Mouse (Mus musculus): ENCODE measurements around the gene Hsp90ab1. TPM values are rescaled to one million over a fixed set of nuclear protein-coding genes. Genes with fewer than 3 reads are reported as not detected.

Gene Hsp90ab1
- total RNA-seq, 2 experiments from 2014 or later = 1,454 to 1,586 TPM

DNA sequence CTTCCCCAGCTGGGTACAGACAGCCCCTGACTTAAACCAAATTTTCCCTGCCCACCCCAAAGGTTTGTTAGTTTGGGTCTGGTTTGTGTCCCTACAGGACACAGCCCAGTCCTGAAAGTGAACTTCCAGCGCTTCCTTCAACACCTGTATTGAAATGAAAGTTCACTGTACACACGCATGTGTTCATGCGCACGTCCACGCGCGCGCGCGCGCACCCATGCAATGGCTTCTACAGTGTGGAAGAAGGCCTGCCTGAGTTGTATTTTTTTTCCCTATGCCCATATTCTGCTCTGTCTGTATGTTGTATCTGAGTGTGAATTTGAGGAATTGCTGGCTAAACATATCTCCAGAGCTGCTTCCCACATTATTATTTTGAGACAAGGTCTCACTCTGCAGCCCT lies 8.0 kb downstream of the Hsp90ab1 start:
- intact Hi-C loops (cut with DNase I) = no loop called here
- DNase-seq (ENCODE audit: low spot score in 2 of 2) = no peak

DNA sequence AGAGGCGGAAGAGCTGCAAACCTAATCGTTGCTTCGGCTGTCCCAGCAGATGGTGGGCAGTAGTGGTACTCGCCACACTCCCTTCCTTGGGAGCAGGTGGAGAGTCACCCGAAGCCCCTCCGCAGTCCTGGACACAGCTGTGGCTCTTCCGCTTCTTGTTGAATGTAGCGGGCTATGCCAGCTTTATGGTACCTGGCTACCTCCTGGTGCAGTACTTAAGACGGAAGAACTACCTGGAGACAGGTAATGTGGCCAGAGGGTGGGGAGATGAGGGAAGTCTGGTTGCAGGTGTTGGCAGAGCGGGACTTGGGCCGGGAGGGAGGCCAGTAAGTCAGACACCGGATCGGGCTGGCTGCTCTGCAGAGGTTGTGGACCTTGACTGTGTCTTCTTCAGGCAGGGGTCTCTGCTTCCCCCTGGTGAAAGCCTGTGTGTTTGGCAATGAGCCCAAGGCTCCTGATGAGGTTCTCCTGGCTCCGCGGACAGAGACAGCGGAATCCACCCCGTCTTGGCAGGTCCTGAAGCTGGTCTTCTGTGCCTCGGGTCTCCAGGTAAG lies 8.5 kb downstream of the Hsp90ab1 start:
- intact Hi-C loops (cut with DNase I) = no loop called here
- DNase-seq (ENCODE audit: low spot score in 2 of 2) = no peak

DNA sequence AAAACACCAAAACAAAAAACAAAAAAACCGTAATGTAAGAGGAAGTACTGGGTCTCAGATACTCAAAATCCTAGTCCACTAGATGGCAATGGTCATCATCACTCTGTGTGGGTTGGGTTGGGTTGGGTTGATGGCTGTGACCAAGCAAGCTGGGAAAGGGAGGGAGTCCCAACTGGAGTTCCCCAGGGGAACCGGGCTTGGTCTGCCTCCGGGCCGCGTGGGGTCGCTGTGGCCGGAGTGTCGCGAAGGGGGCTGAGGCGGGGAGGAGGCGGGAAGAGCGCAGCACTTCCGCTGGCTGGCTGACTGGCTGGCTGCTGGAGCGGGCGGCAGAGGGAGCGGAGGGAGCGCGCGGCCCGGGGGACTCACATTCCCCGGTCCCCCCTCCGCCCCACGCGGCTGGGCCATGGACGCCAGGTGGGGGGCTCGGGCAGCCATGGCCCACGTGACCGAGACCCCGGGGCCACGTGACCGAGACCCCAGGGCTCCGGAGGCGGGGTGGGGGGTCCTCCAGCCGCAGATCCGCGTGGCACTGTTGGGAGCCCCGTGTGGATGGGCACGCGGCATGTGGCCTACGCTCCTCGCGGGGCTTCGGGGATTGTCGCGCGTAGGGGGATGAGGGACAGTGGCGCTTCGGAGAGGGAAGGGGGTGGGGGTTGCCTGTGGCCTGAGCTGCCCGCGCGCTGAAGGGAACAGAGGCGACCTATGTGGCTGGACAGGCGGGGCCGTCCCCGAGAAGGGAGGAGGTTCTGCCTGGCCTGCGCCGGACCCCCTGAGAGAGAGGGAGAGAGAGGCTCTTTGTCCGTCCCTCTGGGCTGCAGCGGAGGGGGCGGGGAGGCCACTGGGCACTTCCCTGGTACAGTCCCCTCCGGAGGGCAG lies 9.2 kb downstream of the Hsp90ab1 start, which contains the start of gene Slc35b2:
Gene Slc35b2 (plus strand): TSS at position 220 of the 876 bp plus-strand sequence.
- intact Hi-C loops (cut with DNase I) = no loop called here
- DNase-seq (ENCODE audit: low spot score in 2 of 2) = peak; percentile 91 to 92

DNA sequence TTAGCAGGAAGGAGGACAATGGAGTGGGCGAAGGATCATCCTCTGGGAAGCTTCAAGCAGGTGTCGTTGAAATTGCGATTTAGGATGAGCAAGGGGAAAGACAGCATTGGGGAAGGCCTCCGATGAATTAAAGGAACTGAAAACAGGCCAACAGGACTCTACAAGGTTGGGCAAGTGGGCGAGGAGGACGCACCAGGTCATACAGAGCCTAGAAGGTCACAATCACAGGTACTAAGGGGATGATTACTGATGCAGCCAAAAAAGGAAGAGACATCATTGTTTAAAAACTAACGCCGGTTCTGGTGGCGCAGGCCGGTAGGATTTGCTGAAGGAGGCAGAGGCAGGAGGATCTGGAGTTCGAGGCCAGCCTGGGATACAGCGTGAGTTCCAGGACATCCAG lies 9.9 kb downstream of the Hsp90ab1 start:
- DNase-seq (ENCODE audit: low spot score in 2 of 2) = no peak
- intact Hi-C loops (cut with DNase I) = no loop called here

DNA sequence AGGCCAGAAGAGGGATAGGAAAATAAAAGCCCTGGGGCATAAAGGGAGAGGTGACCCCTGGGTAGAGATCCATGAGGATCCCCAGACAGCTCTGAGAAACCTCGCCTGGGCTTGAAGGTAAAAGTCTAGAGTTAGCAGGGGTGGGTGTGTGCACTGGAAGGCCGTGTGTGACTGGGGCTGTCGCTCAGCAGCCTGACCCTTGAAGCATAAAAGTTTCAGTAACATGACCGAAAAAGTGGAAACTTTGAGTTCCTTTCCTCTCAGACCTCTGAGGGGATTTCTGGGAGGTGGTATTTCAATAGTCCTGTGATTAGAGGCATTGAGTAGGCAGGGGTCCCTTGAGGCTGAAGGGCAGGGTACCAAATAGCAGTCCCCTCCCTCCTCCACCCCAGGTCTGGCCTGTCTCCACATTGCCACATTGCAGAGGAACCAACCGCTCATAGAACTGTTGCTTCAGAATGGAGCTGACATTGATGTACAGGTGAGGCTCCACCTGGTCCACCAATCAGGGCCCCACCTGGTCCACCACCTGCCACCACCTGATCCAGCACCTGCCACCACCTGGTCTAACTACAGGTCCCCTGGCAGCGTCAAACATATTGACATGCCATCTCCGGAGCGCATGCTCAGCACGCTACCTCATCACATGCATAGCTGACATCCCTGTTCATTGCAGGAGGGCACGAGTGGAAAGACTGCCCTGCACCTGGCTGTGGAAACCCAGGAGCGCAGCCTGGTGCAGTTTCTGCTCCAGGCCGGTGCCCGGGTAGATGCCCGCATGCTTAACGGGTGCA lies 13.1 kb downstream of the Hsp90ab1 start:
- no peak for DNase-seq (ENCODE audit: low spot score in 2 of 2)
- intact Hi-C loops (cut with DNase I) = no loop called here

DNA sequence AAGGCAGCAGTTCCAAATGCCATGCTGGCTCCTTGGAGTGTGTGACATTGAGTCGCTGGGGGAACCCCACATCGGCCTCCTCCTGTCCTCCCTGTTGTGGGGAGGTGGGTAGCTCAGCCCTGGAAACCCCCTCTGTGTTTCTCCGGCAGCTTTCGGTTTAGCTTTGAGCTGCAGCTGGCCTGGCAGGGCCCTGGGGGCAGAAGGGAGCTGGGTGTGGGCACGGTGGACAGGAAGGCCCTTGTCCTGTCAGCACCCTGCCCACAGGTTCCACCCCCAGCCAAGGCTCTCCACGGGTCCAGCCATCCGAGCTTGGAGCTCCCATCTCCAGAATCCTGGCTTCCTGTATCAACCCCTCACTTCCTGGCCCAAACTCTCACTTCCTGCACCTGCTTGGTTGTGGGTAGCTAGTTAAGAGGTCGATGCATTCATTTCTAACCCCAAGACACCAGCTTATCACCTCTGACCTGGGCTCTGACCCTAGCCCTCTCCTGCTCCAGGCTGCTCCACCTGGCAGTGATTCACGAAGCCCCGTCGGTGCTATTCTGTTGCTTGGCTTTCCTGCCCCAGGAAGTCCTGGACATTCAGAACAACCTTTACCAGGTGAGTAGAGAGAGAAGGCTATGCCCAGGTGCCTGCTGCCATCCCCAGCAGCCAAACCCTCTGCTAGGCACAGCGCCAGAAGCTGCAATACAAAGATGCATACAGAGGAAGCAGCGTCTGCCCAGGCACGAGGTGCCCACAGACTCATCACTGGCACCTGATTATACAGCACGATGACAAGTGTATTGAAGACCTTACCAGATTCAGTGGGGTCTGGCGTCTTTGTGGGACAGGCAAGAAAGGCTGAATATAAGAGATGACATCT lies 14.8 kb downstream of the Hsp90ab1 start:
- DNase-seq (ENCODE audit: low spot score in 2 of 2) = no peak
- intact Hi-C loops (cut with DNase I) = no loop called here

DNA sequence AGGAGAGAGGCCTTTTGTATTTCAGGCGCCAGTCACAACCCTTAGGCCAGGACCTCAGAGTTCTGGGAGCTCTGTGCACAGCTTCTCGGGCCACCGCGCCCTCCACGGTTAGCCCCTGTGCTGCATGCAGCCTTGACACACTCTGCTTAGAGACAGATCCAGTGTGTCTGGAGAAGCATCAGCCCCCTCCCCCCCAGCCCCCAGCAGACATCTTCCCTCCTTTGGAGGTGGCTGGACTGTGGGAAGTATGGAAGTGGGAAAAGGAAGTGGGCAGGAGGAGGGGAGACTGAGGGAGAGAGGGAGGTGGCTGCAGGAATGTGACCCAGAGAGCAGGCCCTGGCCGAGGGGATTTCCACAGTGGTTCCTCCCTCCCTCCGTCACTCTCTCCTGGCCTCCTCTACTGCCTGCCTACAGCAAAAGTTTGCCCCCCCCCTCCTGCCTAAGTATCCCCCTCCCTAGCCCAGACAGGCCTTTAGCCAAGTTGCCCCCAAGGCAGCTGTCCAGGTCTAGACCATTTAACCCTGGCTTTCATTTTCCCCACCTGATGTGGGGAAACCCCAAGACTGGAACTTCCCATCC lies 15.7 kb downstream of the Hsp90ab1 start:
- intact Hi-C loops (cut with DNase I) = no loop called here
- no peak for DNase-seq (ENCODE audit: low spot score in 2 of 2)

DNA sequence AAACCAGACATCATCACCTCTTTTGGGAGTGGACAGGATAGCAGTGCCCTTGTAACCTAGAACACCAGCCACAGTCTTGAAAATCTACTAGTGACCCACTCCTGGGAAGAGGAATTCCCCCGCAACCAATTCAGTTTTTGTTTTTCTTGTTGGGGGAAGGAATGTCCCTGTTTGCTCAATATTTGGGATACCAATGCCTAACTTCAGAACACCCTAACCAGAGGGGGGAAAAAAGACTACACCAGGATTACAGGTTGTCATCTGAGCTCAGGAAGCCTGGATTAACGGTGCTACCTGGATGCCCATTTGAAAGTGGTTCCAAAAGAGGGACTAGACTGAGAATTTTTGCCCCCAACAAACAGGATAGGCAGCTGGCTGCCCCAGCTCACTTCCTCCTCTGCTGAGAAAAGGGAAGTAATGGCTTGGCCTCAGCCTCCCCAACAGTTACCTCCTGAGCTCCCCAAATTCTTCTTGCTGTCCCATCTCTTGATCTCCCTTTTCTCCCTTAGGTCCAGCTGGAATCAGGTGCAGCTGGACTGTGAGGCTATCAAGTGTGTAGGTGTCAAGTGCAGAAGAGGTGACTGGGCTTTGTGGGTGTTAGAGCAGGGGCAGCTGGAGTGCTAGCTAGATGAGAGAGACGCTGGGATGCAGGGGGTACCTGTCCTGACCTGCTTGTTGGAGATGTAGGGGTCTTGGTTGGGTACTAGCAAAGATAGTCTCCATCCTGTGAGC lies 16.4 kb downstream of the Hsp90ab1 start:
- no peak for DNase-seq (ENCODE audit: low spot score in 2 of 2)
- intact Hi-C loops (cut with DNase I) = no loop called here

DNA sequence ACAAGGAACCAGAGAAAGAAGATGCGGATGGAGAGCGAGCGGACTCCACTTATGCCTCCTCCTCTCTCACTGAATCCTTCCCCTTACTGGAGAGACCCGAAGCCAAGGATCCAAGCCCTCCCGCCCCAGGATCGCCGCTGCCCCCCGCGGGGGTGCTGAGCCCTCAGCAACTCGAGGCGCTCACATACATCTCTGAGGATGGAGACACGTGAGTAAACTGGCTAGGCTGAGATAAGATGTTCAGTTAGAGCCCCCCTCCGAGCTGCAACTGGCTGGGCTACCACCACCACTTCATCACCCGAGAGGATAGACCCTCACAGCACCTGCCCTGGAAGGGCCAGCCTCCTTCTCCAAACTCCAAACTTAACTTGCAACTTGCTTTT lies 17.0 kb downstream of the Hsp90ab1 start:
- intact Hi-C loops (cut with DNase I) = no loop called here
- no peak for DNase-seq (ENCODE audit: low spot score in 2 of 2)

DNA sequence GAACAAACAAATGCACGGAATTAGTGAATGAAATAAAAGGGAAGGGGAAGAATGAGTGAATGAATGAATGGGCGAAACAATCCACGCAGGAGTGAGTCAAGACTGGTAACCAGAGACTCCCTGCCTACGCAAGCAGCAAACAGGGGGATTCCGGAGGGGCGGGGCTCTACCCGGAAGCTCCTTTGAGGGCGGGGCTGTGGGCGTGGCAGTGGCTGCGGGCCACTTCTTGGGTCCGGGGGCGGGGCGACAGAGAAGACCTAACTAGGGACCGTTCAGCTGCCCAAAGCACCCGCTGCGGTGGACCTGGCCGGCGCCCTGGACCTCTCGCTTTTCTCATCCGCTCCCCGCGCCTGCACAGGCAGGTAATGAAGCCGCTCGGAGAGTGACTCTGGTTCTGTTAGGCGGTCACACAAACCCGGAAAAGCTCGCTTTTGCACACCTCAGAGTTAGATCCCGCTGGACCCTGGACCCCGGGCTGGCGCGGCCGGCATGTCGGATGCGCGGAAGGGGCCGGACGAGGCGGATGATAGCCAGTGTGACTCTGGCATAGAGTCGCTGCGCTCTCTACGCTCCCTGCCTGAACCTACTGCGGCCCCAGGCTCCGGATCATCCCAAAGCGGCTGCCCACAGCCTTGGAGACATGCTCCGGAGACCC lies 17.5 kb downstream of the Hsp90ab1 start, which contains the start of gene Nfkbie:
Gene Nfkbie (plus strand): TSS at position 252 of the 655 bp plus-strand sequence.
- intact Hi-C loops (cut with DNase I) = no loop called here
- DNase-seq (ENCODE audit: low spot score in 2 of 2) = peak; percentile 88 to 90

DNA sequence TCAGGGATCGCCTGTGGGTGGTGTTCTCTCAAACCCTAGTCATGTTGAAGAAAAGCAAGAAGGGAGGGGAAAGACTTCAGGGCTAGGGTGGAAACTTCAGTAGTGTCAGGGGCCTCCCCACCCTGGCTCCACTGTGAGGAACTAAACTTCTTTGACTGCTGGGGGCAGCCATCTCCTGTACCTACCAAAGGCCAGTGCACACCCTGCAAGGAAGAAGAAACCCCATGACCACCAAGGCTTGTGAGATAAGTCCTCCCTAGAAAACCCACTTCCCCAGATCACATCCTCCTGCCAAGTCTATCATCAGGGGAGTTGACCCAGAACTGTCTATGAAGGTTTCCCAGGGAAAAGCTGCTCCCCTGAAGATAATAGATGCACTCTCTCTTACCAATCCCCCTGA lies 18.7 kb downstream of the Hsp90ab1 start:
- intact Hi-C loops (cut with DNase I) = no loop called here
- no peak for DNase-seq (ENCODE audit: low spot score in 2 of 2)

DNA sequence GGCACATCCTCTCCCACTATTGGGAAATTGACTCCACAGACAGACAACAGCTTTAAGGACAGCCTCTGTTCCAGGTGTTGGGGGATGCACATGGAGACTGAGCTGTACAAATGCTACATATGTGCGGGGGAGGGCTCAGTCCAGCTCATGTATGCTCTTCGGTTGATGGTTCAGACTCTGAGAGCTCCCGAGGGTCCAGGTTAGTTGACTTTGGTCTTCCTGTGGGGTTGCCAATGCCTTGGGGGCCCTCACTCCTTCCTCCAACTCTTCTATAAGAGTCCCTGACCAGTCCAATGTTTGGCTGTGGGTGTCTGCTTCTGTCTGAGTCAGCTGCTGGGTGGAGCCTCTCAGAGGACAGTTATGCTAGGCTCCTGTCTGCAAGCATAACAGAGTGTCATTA lies 20.0 kb downstream of the Hsp90ab1 start:
- intact Hi-C loops (cut with DNase I) = no loop called here
- no peak for DNase-seq (ENCODE audit: low spot score in 2 of 2)

DNA sequence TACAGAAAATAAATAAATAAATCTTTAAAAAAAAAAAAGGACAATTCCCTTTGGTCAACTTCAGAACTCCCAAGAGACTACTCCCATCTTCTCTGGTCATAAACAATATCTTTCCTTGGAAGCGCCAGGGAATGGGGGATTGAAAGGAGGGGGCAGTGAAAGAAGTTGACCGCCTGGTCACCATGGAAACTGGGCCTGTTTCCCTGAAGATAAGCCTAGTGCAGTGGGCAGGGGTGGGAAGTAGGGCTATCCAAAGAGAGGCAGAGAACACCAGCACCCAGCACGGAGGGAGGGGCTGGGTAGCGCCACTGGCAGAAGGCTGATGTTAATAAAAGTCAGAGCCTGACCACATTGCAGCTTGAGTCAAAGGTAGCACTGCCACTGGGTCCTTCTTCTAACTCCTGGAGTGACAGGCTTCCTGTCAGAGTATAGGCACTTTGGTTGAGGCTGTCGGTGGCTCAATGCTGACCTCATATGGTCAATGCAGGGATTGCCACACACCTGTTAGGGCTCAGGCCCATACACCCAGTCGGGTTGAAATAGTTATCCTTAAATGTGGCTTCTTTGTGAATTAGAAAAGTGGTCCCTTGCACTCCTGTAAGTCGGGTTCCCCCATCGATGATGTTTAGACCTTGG lies 21.1 kb downstream of the Hsp90ab1 start:
- intact Hi-C loops (cut with DNase I) = loop anchor here (1.0 kb wide), 1 partner anchor 74 kb away; no protein-coding TSS in a partner anchor

DNA sequence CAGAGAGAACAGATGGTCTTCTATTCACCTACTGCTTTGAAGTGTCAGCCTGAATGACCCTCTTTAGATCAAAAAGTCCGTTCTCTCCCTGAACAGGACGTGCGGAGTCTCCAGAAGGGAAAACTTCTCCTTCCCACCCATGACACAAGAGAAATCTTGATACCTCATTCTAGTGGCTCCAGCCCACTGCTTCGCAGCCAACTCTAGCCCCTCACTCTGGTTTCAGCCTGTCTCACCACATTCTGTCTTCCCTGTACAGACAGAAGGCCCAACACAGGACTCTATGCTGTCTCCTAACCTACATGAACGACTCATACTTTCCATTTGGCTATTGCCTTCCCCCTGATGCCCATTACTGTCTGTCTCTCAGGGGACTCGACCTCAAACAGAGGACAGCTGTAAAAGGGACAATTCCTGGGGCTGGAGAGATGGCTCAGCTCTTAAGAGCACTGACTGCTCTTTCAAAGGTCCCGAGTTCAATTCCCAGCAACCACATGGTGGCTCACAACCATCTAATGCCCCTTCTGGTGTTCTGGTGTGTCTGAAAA lies 21.7 kb downstream of the Hsp90ab1 start:
- intact Hi-C loops (cut with DNase I) = no loop called here
- no peak for DNase-seq (ENCODE audit: low spot score in 2 of 2)

More for the DNA sequence above, 21.1 kb downstream of the Hsp90ab1 start:
- DNase-seq (ENCODE audit: low spot score in 2 of 2) = peak; percentile 87

DNA sequence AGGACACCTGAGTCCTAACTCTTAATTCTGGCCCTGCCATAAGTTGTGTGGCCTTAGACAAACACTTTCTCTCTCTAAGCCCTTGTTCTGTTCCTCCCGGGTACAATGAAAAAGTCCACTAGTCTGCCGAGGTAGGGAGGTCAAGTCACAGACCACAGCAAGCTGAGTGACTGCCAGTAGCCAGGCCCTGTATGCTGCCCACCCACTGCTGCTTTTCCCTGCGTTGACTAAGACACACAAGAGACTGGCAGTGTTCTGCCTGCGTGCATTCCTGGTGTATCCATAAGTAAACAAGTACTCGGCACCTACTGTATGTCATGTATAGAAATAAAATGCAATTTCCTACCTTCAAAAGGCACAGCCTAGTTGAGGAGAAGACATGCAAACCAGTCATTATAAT lies 22.8 kb downstream of the Hsp90ab1 start:
- DNase-seq (ENCODE audit: low spot score in 2 of 2) = no peak
- intact Hi-C loops (cut with DNase I) = no loop called here

DNA sequence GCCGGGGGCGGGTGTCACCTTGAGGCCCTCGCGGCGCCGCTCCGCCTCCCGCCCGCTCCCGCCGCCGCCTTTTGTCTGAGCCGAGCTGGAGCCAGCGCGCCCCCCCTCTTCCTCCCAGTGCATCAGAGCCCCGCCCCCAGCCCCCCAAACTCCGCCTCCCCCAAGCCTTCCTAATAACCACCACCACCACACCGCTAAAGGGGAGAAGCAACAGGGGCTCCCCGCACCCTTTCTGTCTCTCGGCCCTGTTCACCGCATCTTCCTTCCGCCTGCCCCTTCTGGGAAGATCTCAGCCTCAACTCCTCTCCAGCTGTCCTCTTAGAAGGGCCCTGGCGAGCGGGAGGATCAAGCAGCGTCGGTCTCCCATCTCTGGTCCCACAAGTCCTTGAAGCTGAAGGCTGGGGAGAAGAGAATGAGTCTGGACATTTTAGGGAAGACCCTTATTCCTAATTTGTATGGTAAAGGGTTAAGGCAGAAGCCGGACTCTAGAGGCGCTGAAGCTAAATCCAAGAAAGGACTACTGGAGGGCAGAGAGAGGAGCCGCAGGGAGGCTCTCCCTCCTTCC lies 23.4 kb downstream of the Hsp90ab1 start, which contains the start of gene Tmem151b:
Gene Tmem151b (minus strand): TSS at position 61 of the 565 bp plus-strand sequence.
- intact Hi-C loops (cut with DNase I) = loop anchor here (2.0 kb wide), 1 partner anchor 33 kb away; no protein-coding TSS in a partner anchor
- DNase-seq (ENCODE audit: low spot score in 2 of 2) = peak; percentile 63 to 72

Measured in left cerebral cortex, postnatal 14 days (tissue).